Mouse (Mus musculus) forebrain, embryonic 10.5 days (tissue): ENCODE measurements at regions not wholly inside any gene's neighbourhood (a gene's known extent, or its start where the extent isn't known, plus 50 kb on each side); places are given as distances from the start of the nearest gene placed in this dataset.
A peak's percentile ranks its signal among the peaks of the same experiment; 100 is the strongest.

Experiments used
- DNase-seq: peaks from one replicate; pipeline ENCODE4 v3.0.0-alpha.2; 2017; ENCODE audit warnings: low spot score; ENCODE audit errors: extremely low spot score
- H3K27ac ChIP-seq: fragments of 300-500 bp; sonication (generic); 2 replicates; pipeline ENCODE4 v1.5.1; 2016; ENCODE audit warnings: mild to moderate bottlenecking
- H3K27me3 ChIP-seq: fragments of 300-500 bp; sonication (generic); 2 replicates; pipeline ENCODE4 v1.6.1; 2016; ENCODE audit warnings: mild to moderate bottlenecking; ENCODE audit not compliant: poor library complexity, severe bottlenecking
- H3K36me3 ChIP-seq: fragments of 300-500 bp; sonication (generic); replicated peaks from 2 replicates; pipeline ENCODE4 v1.6.1; 2016; ENCODE audit warnings: mild to moderate bottlenecking, moderate library complexity
- H3K4me1 ChIP-seq: fragments of 300-500 bp; sonication (generic); 2 replicates; pipeline ENCODE4 v1.6.1; 2016
- H3K4me3 ChIP-seq: fragments of 300-500 bp; sonication (generic); 2 replicates; pipeline ENCODE4 v1.5.1; 2016; ENCODE audit warnings: mild to moderate bottlenecking, moderate library complexity
- H3K9me3 ChIP-seq: fragments of 300-500 bp; sonication (generic); 2 replicates; pipeline ENCODE4 v1.6.1; 2016; ENCODE audit warnings: mild to moderate bottlenecking, moderate library complexity
- WGBS: fragments of 180-500 bp; shearing (Covaris S2); methylation state at CpG from one replicate; pipeline ENCODE4 v1.1.7; 2016; 5-methylcytosine and 5-hydroxymethylcytosine counted together

- H3K27ac ChIP-seq = peak overlapping the region; percentile 94
- DNase-seq = peak; percentile 53
- peaks cover 88% of the 10 kb centered on the region for H3K4me1 ChIP-seq
- no peaks in the 10 kb centered on the region for H3K9me3 ChIP-seq
- 0% methylated on average over 30 of the region's 30 CpGs for WGBS
- no peaks in the 10 kb centered on the region for H3K36me3 ChIP-seq
- peaks cover 74% of the 10 kb centered on the region for H3K27me3 ChIP-seq
- peak overlapping the region; percentile 56 for H3K4me3 ChIP-seq
Measured at GRCm38 (mm10) chr13:84345791-84346511, 123.9 kb downstream of the Tmem161b start.

- 0% methylated on average over 2 of the region's 2 CpGs for WGBS
- H3K9me3 ChIP-seq = no peaks in the 10 kb centered on the region
- peak overlapping the region; percentile 56 for H3K4me3 ChIP-seq
- H3K27ac ChIP-seq = peak overlapping the region; percentile 94
- H3K27me3 ChIP-seq = peaks cover 74% of the 10 kb centered on the region
- H3K36me3 ChIP-seq = no peaks in the 10 kb centered on the region
- H3K4me1 ChIP-seq = peaks cover 86% of the 10 kb centered on the region
- DNase-seq = peak; percentile 15
Measured at GRCm38 (mm10) chr13:84346569-84346968, 124.5 kb downstream of the Tmem161b start.

GRCm38 (mm10) chr13:84347181-84347913 lies 125.3 kb downstream of the Tmem161b start:
- peaks cover 81% of the 10 kb centered on the region for H3K4me1 ChIP-seq
- no peaks in the 10 kb centered on the region for H3K36me3 ChIP-seq
- WGBS = 2% methylated on average over 21 of the region's 21 CpGs
- peak; percentile 33 for DNase-seq
- H3K27me3 ChIP-seq = peaks cover 67% of the 10 kb centered on the region
- peak overlapping the region; percentile 94 for H3K27ac ChIP-seq
- no peaks in the 10 kb centered on the region for H3K9me3 ChIP-seq
- H3K4me3 ChIP-seq = peak overlapping the region; percentile 56

GRCm38 (mm10) chr13:84347914-84348700 lies 126.0 kb downstream of the Tmem161b start:
- DNase-seq = peak; percentile 97
- peak overlapping the region; percentile 56 for H3K4me3 ChIP-seq
- under 1% methylated on average over 34 of the region's 34 CpGs for WGBS
- peak overlapping the region; percentile 94 for H3K27ac ChIP-seq
- H3K9me3 ChIP-seq = no peaks in the 10 kb centered on the region
- H3K36me3 ChIP-seq = no peaks in the 10 kb centered on the region
- H3K4me1 ChIP-seq = peaks cover 78% of the 10 kb centered on the region
- H3K27me3 ChIP-seq = peaks cover 63% of the 10 kb centered on the region

GRCm38 (mm10) chr13:84348701-84348975 lies 126.5 kb downstream of the Tmem161b start:
- Histone ChIP-seq H3K9me3 (no peaks in the 10 kb centered on the region), H3K27ac (peak overlapping the region; percentile 94), H3K36me3 (no peaks in the 10 kb centered on the region), H3K4me3 (peak overlapping the region; percentile 56), H3K4me1 (peaks cover 72% of the 10 kb centered on the region), H3K27me3 (peaks cover 58% of the 10 kb centered on the region)
- WGBS = 0% methylated on average over 9 of the region's 9 CpGs
- DNase-seq = no peak

GRCm38 (mm10) chr13:84349001-84349720 lies 127.1 kb downstream of the Tmem161b start:
- Histone ChIP-seq H3K36me3 (no peaks in the 10 kb centered on the region), H3K27ac (peak overlapping the region; percentile 94), H3K9me3 (no peaks in the 10 kb centered on the region), H3K4me3 (peak overlapping the region; percentile 56), H3K27me3 (peaks cover 52% of the 10 kb centered on the region), H3K4me1 (peaks cover 67% of the 10 kb centered on the region)
- DNase-seq = peak; percentile 40
- under 1% methylated on average over 23 of the region's 23 CpGs for WGBS

GRCm38 (mm10) chr13:84349721-84350040 lies 127.6 kb downstream of the Tmem161b start:
- Histone ChIP-seq H3K4me1 (peaks cover 62% of the 10 kb centered on the region), H3K36me3 (no peaks in the 10 kb centered on the region), H3K4me3 (peak overlapping the region; percentile 56), H3K27me3 (peaks cover 47% of the 10 kb centered on the region), H3K27ac (peak overlapping the region; percentile 94), H3K9me3 (no peaks in the 10 kb centered on the region)
- 32% methylated on average over 4 of the region's 4 CpGs for WGBS
- DNase-seq = no peak

GRCm38 (mm10) chr13:84350791-84351190 lies 128.7 kb downstream of the Tmem161b start:
- Histone ChIP-seq H3K4me1 (peaks cover 51% of the 10 kb centered on the region), H3K27me3 (peaks cover 36% of the 10 kb centered on the region), H3K36me3 (no peaks in the 10 kb centered on the region), H3K4me3 (no peak overlapping the region), H3K9me3 (no peaks in the 10 kb centered on the region), H3K27ac (peak overlapping the region; percentile 94; the same call in 1 of the 2 replicates)
- 66% methylated on average over 5 of the region's 5 CpGs for WGBS
- DNase-seq = no peak

GRCm38 (mm10) chr13:84356455-84356854 lies 134.4 kb downstream of the Tmem161b start:
- Histone ChIP-seq H3K4me3 (no peak overlapping the region), H3K9me3 (no peaks in the 10 kb centered on the region), H3K36me3 (no peaks in the 10 kb centered on the region), H3K27ac (peak overlapping the region; percentile 44; the same call in 1 of the 2 replicates), H3K27me3 (peaks cover 2% of the 10 kb centered on the region), H3K4me1 (peaks cover 14% of the 10 kb centered on the region)
- WGBS = 51% methylated on average over 2 of the region's 2 CpGs
- no peak for DNase-seq

GRCm38 (mm10) chr13:84360536-84360935 lies 138.4 kb downstream of the Tmem161b start:
- no peak overlapping the region for H3K27ac ChIP-seq
- 90% methylated on average over 2 of the region's 2 CpGs for WGBS
- H3K27me3 ChIP-seq = no peaks in the 10 kb centered on the region
- no peak for DNase-seq
- no peaks in the 10 kb centered on the region for H3K36me3 ChIP-seq
- H3K4me3 ChIP-seq = no peak overlapping the region
- no peaks in the 10 kb centered on the region for H3K9me3 ChIP-seq
- peaks cover 14% of the 10 kb centered on the region for H3K4me1 ChIP-seq

GRCm38 (mm10) chr13:84364069-84364468 lies 142.0 kb downstream of the Tmem161b start:
- H3K9me3 ChIP-seq = no peaks in the 10 kb centered on the region
- H3K4me1 ChIP-seq = no peaks in the 10 kb centered on the region
- H3K27me3 ChIP-seq = no peaks in the 10 kb centered on the region
- H3K36me3 ChIP-seq = no peaks in the 10 kb centered on the region
- H3K4me3 ChIP-seq = no peak overlapping the region
- H3K27ac ChIP-seq = no peak overlapping the region
- DNase-seq = no peak
- WGBS = 91% methylated on average over 4 of the region's 4 CpGs

GRCm38 (mm10) chr13:84365503-84365902 lies 143.4 kb downstream of the Tmem161b start:
- Histone ChIP-seq H3K27ac (no peak overlapping the region), H3K27me3 (no peaks in the 10 kb centered on the region), H3K36me3 (no peaks in the 10 kb centered on the region), H3K4me1 (no peaks in the 10 kb centered on the region), H3K4me3 (no peak overlapping the region), H3K9me3 (no peaks in the 10 kb centered on the region)
- no peak for DNase-seq
